Mouse (Mus musculus) kidney, postnatal 0 days (tissue): ENCODE data around the gene Gm9747. TPM values are rescaled to one million over a fixed set of nuclear protein-coding genes. Genes with fewer than 3 reads are reported as not detected.

Source experiments
- ATAC-seq: fragments of 200-750 bp; cut with Nextera tagmentation; replicated peaks from 2 replicates; pipeline ENCODE4 v1.8.0; 2017; ENCODE audit warnings: low read depth, moderate number of reproducible peaks, moderate TSS enrichment, moderate library complexity; ENCODE audit not compliant: low FRiP score
- DNase-seq: peaks from one replicate; pipeline ENCODE4 v3.0.0-alpha.2; 2016; ENCODE audit warnings: low spot score
- H3K27ac ChIP-seq: fragments of 300-500 bp; sonication (generic); 2 replicates; pipeline ENCODE4 v1.5.1; 2014; ENCODE audit warnings: mild to moderate bottlenecking
- H3K27me3 ChIP-seq: fragments of 300-500 bp; sonication (generic); 2 replicates; pipeline ENCODE4 v1.6.1; 2014; ENCODE audit warnings: low read length, mixed read lengths; ENCODE audit not compliant: insufficient read depth
- H3K36me3 ChIP-seq: fragments of 300-500 bp; sonication (generic); 2 replicates; pipeline ENCODE4 v1.6.1; 2014; ENCODE audit warnings: low read length, mixed read lengths; ENCODE audit not compliant: insufficient read depth
- H3K4me1 ChIP-seq: fragments of 300-500 bp; sonication (generic); replicated peaks from 2 replicates; pipeline ENCODE4 v1.6.1; 2014; ENCODE audit warnings: antibody characterized with exemption, low read length, mixed read lengths; ENCODE audit not compliant: insufficient read depth
- H3K4me2 ChIP-seq: fragments of 300-500 bp; sonication (generic); 2 replicates; pipeline ENCODE4 v1.6.1; 2014; ENCODE audit warnings: mild to moderate bottlenecking, low read length, moderate library complexity, mixed read lengths
- H3K4me3 ChIP-seq: fragments of 300-500 bp; sonication (generic); replicated peaks from 2 replicates; pipeline ENCODE4 v1.5.1; 2014; ENCODE audit warnings: low read depth, low read length
- H3K9ac ChIP-seq: fragments of 300-500 bp; sonication (generic); 2 replicates; pipeline ENCODE4 v1.6.1; 2014; ENCODE audit warnings: low read depth, low read length
- H3K9me3 ChIP-seq: fragments of 300-500 bp; sonication (generic); replicated peaks from 2 replicates; pipeline ENCODE4 v1.6.1; 2016; ENCODE audit warnings: low read length, inconsistent platforms, mixed read lengths
- CTCF ChIP-seq: IDR thresholded peaks from 2 replicates; pipeline ENCODE4 v1.5.1; 2016; ENCODE audit warnings: antibody characterized with exemption, low read depth, mild to moderate bottlenecking, moderate library complexity
- WGBS: fragments of 180-500 bp; shearing (Covaris S2); extraction: QIAGEN DNeasy Blood & Tissue Kit; methylation state at CpG from one replicate; pipeline ENCODE4 v1.1.7; 2014; 5-methylcytosine and 5-hydroxymethylcytosine counted together
- polyA plus RNA-seq: library from polyadenylated mRNA; unstranded; fragments of >200 nt; fragmentation: Nextera tagmentation; extraction: Ambion mirVana; gene quantifications from 2 replicates; pipeline ENCODE4 v1.2.1, GENCODE M21; 2015

Gene Gm9747
- polyA plus RNA-seq, 1 experiment from 2014 or later, result 10.8 TPM

GRCm38 (mm10) chr1:82235455-82236104 is 2.7 kb downstream of the Gm9747 start:
- H3K27me3 ChIP-seq, result no peaks in the 10 kb centered on the region
- H3K4me3 ChIP-seq, result no peak overlapping the region
- H3K4me1 ChIP-seq, result no peaks in the 10 kb centered on the region
- no peak overlapping the region for H3K9ac ChIP-seq
- no peak overlapping the region for H3K27ac ChIP-seq
- H3K9me3 ChIP-seq, result no peaks in the 10 kb centered on the region
- DNase-seq, result no peak
- H3K4me2 ChIP-seq, result no peak overlapping the region
- TF ChIP-seq CTCF, result no peak
- 65% methylated on average over 3 of the region's 3 CpGs for WGBS
- peaks cover 4% of the 10 kb centered on the region; the same call in 1 of the 2 replicates for H3K36me3 ChIP-seq
- no peak for ATAC-seq

- 64% methylated on average over 4 of the region's 4 CpGs for WGBS
- H3K4me3 ChIP-seq, result no peak overlapping the region
- no peak overlapping the region for H3K27ac ChIP-seq
- no peaks in the 10 kb centered on the region for H3K4me1 ChIP-seq
- no peak for DNase-seq
- no peak overlapping the region for H3K4me2 ChIP-seq
- H3K36me3 ChIP-seq, result peaks cover 4% of the 10 kb centered on the region; the same call in 1 of the 2 replicates
- H3K9me3 ChIP-seq, result no peaks in the 10 kb centered on the region
- H3K27me3 ChIP-seq, result no peaks in the 10 kb centered on the region
- ATAC-seq, result no peak
- no peak for TF ChIP-seq CTCF
- no peak overlapping the region for H3K9ac ChIP-seq
These were observed 5.3 kb downstream of the Gm9747 start for GRCm38 (mm10) chr1:82238245-82238644.

GRCm38 (mm10) chr1:82239409-82240201 is 6.7 kb downstream of the Gm9747 start:
- no peak for ATAC-seq
- no peaks in the 10 kb centered on the region for H3K27me3 ChIP-seq
- H3K9ac ChIP-seq, result no peak overlapping the region
- TF ChIP-seq CTCF, result no peak
- no peaks in the 10 kb centered on the region for H3K9me3 ChIP-seq
- 80% methylated on average over 3 of the region's 3 CpGs for WGBS
- no peak overlapping the region for H3K27ac ChIP-seq
- no peak overlapping the region for H3K4me3 ChIP-seq
- no peaks in the 10 kb centered on the region for H3K4me1 ChIP-seq
- H3K36me3 ChIP-seq, result peaks cover 4% of the 10 kb centered on the region; the same call in 1 of the 2 replicates
- DNase-seq, result no peak
- no peak overlapping the region for H3K4me2 ChIP-seq

- TF ChIP-seq CTCF, result no peak
- Histone ChIP-seq H3K4me2 (no peak overlapping the region), H3K36me3 (no peaks in the 10 kb centered on the region), H3K9ac (no peak overlapping the region), H3K4me1 (peaks cover 4% of the 10 kb centered on the region; the same call in 1 of the 2 replicates), H3K9me3 (no peaks in the 10 kb centered on the region), H3K4me3 (no peak overlapping the region), H3K27me3 (no peaks in the 10 kb centered on the region), H3K27ac (no peak overlapping the region)
- 83% methylated on average over 6 of the region's 6 CpGs for WGBS
- ATAC-seq (no peak), DNase-seq (no peak)
These were observed 10.4 kb downstream of the Gm9747 start for GRCm38 (mm10) chr1:82243260-82243825.

GRCm38 (mm10) chr1:82245002-82245401 is 12.1 kb downstream of the Gm9747 start:
- no peaks in the 10 kb centered on the region for H3K27me3 ChIP-seq

GRCm38 (mm10) chr1:82247221-82247951 is 14.5 kb downstream of the Gm9747 start:
- Histone ChIP-seq H3K36me3 (no peaks in the 10 kb centered on the region), H3K27ac (no peak overlapping the region), H3K4me3 (no peak overlapping the region), H3K9ac (no peak overlapping the region), H3K4me1 (peaks cover 4% of the 10 kb centered on the region; the same call in 1 of the 2 replicates), H3K9me3 (no peaks in the 10 kb centered on the region), H3K4me2 (no peak overlapping the region), H3K27me3 (no peaks in the 10 kb centered on the region)
- TF ChIP-seq CTCF, result no peak
- ATAC-seq (peak; percentile 70), DNase-seq (peak; percentile 82)
- 31% methylated on average over 10 of the region's 10 CpGs for WGBS

More at GRCm38 (mm10) chr1:82245002-82245401, 12.1 kb downstream of the Gm9747 start:
- WGBS, result 85% methylated on average over 5 of the region's 5 CpGs
- no peaks in the 10 kb centered on the region for H3K9me3 ChIP-seq
- DNase-seq, result no peak
- no peak overlapping the region for H3K9ac ChIP-seq
- H3K27ac ChIP-seq, result no peak overlapping the region
- H3K36me3 ChIP-seq, result no peaks in the 10 kb centered on the region
- H3K4me1 ChIP-seq, result peaks cover 4% of the 10 kb centered on the region; the same call in 1 of the 2 replicates
- no peak for TF ChIP-seq CTCF
- no peak for ATAC-seq
- H3K4me3 ChIP-seq, result no peak overlapping the region
- H3K4me2 ChIP-seq, result no peak overlapping the region
